Mouse (Mus musculus): ENCODE measurements around the gene Nhlh2. TPM values are rescaled to one million over a fixed set of nuclear protein-coding genes. Genes with fewer than 3 reads are reported as not detected.

Gene Nhlh2
- total RNA-seq (2021), result under 1 TPM; 0.71 to 0.86 TPM

GRCm38 (mm10) chr3:102009926-102010381, at the start of gene Nhlh2:
Nhlh2 (plus strand) TSS chr3:102010076.
- intact Hi-C loops (cut with DNase I), result no loop called here
- no peak for DNase-seq (ENCODE audit: extremely low spot score in 1 of 2, low spot score in 2 of 2)

- intact Hi-C loops (cut with DNase I), result no loop called here
- no peak for DNase-seq (ENCODE audit: extremely low spot score in 1 of 2, low spot score in 2 of 2)
Measured at GRCm38 (mm10) chr3:101961146-101961835, 48.6 kb upstream of the Nhlh2 start.

- intact Hi-C loops (cut with DNase I), result no loop called here
- no peak for DNase-seq (ENCODE audit: extremely low spot score in 1 of 2, low spot score in 2 of 2)
Measured at GRCm38 (mm10) chr3:101963501-101963900, 46.4 kb upstream of the Nhlh2 start.

- no peak for DNase-seq (ENCODE audit: extremely low spot score in 1 of 2, low spot score in 2 of 2)
- intact Hi-C loops (cut with DNase I), result no loop called here
Measured at GRCm38 (mm10) chr3:101964352-101964751, 45.5 kb upstream of the Nhlh2 start.

- intact Hi-C loops (cut with DNase I), result no loop called here
- no peak for DNase-seq (ENCODE audit: extremely low spot score in 1 of 2, low spot score in 2 of 2)
Measured at GRCm38 (mm10) chr3:101966825-101967558, 42.9 kb upstream of the Nhlh2 start.

GRCm38 (mm10) chr3:101975337-101975736, 34.5 kb upstream of the Nhlh2 start:
- intact Hi-C loops (cut with DNase I), result no loop called here
- no peak for DNase-seq (ENCODE audit: extremely low spot score in 1 of 2, low spot score in 2 of 2)

GRCm38 (mm10) chr3:101978299-101978994, 31.4 kb upstream of the Nhlh2 start:
- DNase-seq (ENCODE audit: extremely low spot score in 1 of 2, low spot score in 2 of 2), result no peak
- intact Hi-C loops (cut with DNase I), result no loop called here

- intact Hi-C loops (cut with DNase I), result no loop called here
- DNase-seq (ENCODE audit: extremely low spot score in 1 of 2, low spot score in 2 of 2), result no peak
Measured at GRCm38 (mm10) chr3:101983917-101984316, 26.0 kb upstream of the Nhlh2 start.

- intact Hi-C loops (cut with DNase I), result no loop called here
- no peak for DNase-seq (ENCODE audit: extremely low spot score in 1 of 2, low spot score in 2 of 2)
Measured at GRCm38 (mm10) chr3:101985634-101986033, 24.2 kb upstream of the Nhlh2 start.

- DNase-seq (ENCODE audit: extremely low spot score in 1 of 2, low spot score in 2 of 2), result no peak
- intact Hi-C loops (cut with DNase I), result no loop called here
Measured at GRCm38 (mm10) chr3:101990136-101990535, 19.7 kb upstream of the Nhlh2 start.

- intact Hi-C loops (cut with DNase I), result no loop called here
- no peak for DNase-seq (ENCODE audit: extremely low spot score in 1 of 2, low spot score in 2 of 2)
Measured at GRCm38 (mm10) chr3:101990995-101991516, 18.8 kb upstream of the Nhlh2 start.

- intact Hi-C loops (cut with DNase I), result no loop called here
- no peak for DNase-seq (ENCODE audit: extremely low spot score in 1 of 2, low spot score in 2 of 2)
Measured at GRCm38 (mm10) chr3:101997851-101998250, 12.0 kb upstream of the Nhlh2 start.

- DNase-seq (ENCODE audit: extremely low spot score in 1 of 2, low spot score in 2 of 2), result no peak
- intact Hi-C loops (cut with DNase I), result no loop called here
Measured at GRCm38 (mm10) chr3:102010681-102011317, 923 bp downstream of the Nhlh2 start.

- intact Hi-C loops (cut with DNase I), result no loop called here
- DNase-seq (ENCODE audit: extremely low spot score in 1 of 2, low spot score in 2 of 2), result peak in 1 of 2 experiments; percentile 29
Measured at GRCm38 (mm10) chr3:102011318-102012075, 1.6 kb downstream of the Nhlh2 start.

- no peak for DNase-seq (ENCODE audit: extremely low spot score in 1 of 2, low spot score in 2 of 2)
- intact Hi-C loops (cut with DNase I), result no loop called here
Measured at GRCm38 (mm10) chr3:102012076-102012610, 2.3 kb downstream of the Nhlh2 start.

- DNase-seq (ENCODE audit: extremely low spot score in 1 of 2, low spot score in 2 of 2), result peak in 1 of 2 experiments; percentile 47
- intact Hi-C loops (cut with DNase I), result no loop called here
Measured at GRCm38 (mm10) chr3:102012611-102013211, 2.8 kb downstream of the Nhlh2 start.

- intact Hi-C loops (cut with DNase I), result no loop called here
- no peak for DNase-seq (ENCODE audit: extremely low spot score in 1 of 2, low spot score in 2 of 2)
Measured at GRCm38 (mm10) chr3:102020604-102021003, 10.7 kb downstream of the Nhlh2 start.

GRCm38 (mm10) chr3:102022721-102023120, 12.8 kb downstream of the Nhlh2 start:
- DNase-seq (ENCODE audit: extremely low spot score in 1 of 2, low spot score in 2 of 2), result no peak
- intact Hi-C loops (cut with DNase I), result no loop called here

Measured in left cerebral cortex, postnatal 10 days (tissue).